Mouse (Mus musculus) urinary bladder, adult 2 months (tissue): ENCODE measurements at regions not wholly inside any gene's neighbourhood (a gene's known extent, or its start where the extent isn't known, plus 50 kb on each side); places are given as distances from the start of the nearest gene placed in this dataset.

Experiments
- DNase-seq: peaks from one replicate; pipeline ENCODE4 v3.0.0; 2022; ENCODE audit warnings: low spot score

DNA sequence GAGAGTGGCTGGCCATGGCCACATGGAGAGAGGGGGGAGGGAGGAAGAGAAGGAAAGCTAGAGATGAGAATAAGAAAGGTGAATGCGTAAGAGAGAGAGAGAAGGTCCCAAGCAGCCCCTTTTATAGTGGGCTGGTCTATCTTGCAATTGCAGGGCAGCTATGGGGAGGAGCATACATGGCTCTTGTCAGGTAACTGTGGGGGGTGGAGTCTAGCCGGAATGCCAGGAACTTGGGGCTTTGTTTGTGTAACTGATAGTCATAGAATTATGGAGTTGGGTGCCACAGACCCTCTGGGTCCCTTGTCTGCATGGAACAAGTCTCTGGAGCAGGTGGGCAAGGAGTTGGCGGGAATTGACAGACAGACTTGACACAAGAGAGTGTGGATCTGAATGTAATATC is 2151.8 kb downstream of the 4930444P10Rik start:
- DNase-seq = no peak

DNA sequence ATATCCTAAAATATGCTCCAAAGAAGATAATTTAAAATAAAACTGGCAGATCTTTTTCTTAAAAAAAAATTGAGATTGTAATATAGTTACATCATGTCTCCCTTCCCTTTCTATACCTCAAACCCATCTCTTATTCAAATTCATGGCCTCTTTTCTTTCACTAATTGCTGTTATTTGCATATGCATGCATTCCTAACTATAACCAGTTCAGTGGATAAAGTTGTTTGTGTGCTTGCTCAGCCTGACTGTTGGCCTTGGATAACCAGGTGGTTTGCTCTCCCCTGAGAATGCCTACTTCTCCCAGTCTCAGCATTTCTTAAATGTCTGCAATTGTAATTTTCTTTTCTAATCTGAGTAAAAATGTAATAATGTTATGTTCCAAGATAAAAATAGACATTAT is 2154.8 kb downstream of the 4930444P10Rik start:
- DNase-seq = no peak

DNA sequence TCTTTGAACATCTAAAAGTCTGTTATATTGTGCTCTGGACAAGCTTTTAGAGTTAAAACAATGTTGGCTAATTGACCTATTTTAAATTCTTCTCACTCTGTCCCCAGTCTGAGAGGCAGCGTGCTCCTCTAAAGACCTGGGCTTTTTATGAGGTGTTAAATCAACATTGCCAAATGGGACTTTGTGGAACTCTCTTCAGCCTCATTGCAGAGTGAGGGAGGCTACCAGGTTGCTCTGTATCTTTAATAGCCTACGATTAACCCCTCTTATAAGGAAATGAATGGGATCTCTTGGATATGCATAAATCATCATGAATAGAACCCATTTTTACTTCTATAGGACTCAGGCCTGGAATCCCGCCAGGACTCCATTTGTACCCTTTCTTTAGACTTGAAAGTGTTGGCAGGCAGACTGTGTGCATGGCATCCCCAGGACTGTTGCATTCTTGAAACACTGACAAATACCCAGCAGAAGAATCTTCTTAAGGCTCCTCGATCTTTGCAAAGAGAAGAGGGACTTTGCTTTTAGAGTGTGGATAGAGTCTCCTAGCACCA is 2157.1 kb downstream of the 4930444P10Rik start:
- DNase-seq = no peak

DNA sequence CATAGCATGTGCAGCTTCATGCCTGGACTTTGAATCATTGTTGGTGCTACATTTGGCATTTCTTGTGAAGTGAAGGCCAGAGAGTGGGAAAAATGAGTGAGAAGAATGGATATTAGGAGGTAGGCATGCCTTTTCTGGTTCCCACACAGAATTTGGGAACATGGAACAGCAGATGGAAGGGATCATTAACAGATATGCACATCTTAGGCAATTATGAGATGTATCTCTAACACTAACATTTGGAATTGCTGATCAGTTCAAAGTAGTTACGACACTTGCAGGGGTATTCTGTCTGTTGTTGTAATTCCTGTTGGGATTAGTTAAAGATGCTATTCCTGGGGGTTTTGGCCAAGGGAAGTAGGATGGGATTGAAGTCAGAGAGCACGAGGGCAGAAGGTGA is 2164.4 kb downstream of the 4930444P10Rik start:
- DNase-seq = no peak

DNA sequence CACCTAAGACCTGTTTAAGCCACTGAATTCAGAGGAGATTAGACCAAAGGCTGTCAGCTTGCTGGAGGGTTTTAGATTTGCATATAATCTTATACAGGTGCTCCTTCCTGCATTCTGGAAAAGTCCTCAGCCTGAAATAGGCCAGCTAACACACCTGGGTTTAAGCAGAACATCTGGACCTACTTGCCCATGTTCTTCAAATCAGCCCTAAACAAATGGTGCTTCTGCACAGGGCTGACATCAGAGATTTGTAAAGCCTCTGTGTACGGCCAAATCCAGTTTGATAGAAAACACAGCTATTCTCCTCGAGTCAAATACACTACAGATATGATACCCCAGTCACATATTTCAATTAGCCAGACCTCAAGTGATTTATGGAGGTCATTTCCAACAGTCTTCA is 2165.2 kb downstream of the 4930444P10Rik start:
- no peak for DNase-seq

DNA sequence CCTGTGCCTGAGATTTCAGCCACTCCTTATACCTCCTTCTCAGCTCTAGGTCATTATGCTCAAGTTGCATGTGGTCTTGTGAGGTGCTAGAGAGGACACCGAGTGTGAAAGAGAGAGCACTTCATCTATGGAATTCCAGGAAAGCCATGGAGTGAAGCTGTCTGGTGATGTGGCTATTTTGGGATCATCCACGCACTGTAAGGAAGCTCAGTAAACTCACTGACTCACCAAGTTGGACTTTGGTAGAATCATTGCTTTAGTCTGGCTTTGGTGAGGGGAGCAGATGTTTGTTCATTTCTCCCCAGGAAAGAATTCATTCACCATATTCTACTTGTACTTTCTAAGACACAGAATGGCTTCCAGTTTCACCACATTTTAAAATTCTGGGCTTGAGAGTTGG is 2167.1 kb downstream of the 4930444P10Rik start:
- DNase-seq = no peak

DNA sequence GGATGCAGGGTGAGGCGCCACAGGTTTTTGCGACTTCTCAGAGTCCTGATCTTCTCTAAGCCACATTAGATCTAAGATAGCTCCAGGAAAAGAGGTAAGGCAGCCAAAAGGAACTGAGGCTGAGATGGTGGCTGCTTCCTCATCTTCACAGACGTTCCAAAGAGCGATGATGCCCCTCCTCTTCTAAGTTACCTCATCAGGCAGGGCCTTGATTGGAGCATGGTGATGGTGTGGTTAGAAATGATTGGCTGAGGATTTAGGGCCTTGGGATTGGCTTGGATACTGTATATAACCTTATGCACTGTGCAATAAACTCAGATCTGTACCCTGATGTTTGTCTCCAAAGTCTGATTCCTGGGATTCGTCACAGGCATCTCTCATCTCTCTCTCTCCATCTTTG is 2177.9 kb downstream of the 4930444P10Rik start:
- no peak for DNase-seq

DNA sequence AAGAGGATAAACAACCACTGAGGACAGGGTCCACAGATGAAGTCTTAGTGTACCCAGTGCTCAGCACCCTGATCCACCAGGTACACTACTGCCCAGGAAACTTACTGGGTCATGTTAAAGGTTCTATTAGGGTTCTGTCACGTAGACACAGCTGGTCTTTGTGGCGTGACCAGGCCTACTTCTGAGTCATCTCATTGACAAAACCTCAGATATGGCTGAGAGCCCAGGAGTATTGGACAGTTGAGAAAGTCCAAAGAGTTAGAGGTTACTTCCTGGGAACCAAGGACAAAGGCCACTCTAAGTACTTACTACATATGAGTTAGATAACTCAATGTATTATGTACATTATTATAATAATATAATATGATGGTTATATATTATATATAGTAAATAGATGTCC is 2214.0 kb downstream of the 4930444P10Rik start:
- no peak for DNase-seq

DNA sequence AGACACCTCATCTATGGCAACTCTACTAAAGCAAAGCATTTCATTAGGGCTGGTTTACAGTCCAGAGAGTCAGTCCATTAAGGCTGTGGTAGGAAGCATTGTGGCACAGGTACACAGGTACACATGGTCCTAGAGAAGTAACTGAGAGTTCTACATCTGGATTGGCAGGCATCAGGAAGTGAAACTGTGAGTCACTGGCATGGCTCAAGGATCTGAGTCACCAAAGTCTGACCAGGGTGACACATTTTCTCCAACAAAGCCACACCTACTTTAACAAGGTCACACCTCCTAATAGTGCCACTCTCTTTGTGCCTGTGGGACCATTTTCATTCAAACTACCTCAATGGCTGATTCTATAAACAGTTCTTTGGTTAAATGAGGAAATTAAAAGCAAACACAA is 2219.2 kb downstream of the 4930444P10Rik start:
- no peak for DNase-seq

DNA sequence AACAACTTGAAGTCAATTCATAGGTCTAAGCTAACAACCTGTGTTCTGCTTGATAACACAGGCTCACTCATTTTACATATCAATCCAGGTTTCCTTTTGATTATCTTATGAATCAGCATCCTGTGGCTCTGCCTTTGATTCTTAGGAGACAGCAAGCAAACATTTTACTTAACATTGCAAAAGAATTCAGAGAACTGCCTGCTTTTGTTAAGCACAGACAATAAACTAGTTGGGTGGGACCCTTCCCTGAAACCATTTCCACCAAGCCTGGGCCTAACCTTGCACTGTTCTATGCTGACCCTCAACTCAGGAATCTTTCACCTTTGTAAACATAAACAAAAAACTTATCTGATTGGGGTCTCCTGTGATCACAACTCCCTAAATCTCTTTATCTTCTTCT is 2220.6 kb downstream of the 4930444P10Rik start:
- no peak for DNase-seq

DNA sequence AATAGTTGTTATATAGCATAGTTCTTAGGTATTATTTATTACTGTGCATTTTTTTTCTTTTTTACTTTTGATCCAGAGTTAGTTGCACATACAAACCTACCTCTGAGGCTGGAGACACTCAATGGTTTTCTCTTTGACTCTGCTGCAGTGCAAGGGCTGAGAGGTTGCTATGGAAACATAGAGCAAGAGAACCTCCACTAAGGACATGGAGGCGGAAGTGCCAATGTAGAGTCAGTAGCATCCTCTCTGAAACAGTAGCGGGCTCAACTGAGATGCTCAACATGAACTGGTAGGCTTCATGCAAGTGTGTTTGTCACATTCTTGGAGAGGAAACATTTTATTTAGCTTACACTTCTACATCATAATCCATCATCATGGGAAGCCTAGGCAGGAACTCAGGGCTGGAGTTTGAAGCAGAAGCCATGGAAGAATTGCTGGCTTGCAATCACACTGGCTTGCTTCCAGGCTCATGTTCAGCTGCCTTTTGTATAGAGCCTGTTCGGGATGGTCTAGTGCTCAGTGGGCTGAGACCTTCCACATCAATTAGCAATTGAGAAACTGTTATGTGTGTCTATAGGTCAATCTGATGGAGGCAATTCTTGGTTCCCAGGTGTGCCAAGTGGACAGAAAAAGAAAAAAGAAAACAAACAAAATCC is 2222.4 kb downstream of the 4930444P10Rik start:
- DNase-seq = no peak

DNA sequence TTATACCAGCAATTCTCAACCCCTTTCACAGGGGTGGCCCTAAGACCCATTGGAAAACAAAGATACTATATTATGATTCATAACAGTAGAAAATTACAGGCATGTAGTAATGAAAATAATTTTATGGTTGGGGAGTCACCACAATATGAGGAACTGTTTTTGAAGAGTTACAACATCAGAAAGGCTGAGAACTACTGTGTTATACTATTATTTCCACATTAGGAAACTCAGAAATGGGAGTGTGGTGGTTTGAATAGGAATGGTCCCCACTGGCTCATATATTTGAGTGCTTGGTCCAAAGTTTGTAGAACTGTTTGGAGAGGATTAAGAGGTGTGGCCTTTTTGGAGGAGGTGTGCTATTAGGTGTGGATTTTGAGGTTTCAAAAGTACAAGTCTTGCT is 2227.4 kb downstream of the 4930444P10Rik start:
- no peak for DNase-seq

DNA sequence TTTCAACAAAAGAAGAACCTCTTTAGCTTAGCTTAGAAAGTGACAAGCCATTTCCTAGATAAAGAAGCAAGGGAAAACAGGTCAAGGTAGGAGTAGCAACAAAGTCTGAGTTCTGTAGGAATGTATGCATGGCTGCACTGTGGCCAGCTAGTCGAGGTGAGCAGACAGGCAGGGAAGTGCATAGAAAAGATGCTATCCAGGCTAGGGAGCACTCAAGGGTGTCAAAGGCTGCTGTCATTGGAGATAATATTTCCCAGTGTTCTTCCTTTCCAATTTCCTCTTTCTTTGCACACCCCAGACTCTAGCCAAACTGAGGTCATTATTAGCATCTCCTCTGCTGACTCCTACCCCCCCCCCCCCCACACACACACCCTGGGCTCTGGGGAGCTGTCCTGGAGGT is 2229.4 kb downstream of the 4930444P10Rik start:
- no peak for DNase-seq

DNA sequence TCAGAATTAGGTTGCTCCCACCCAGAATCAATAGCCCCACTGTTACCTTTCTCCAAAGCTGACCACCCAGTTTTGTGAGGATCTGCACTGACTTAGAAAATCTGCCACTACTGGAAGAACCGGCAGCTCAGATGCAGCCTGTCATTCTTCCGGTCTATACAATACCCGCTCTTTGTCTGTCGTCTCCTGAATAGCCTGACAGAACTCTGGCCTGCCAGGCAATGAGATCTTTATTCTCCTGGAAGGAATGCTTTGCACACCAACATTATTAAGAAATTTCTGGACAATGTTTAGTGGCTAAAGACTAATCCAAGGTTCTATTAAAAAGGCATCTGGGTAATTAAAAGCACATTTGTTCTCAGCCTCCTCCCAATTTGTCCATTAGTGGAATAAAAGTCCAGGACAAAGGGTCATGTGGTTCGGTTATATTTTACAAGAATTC is 2232.0 kb downstream of the 4930444P10Rik start:
- DNase-seq = no peak

DNA sequence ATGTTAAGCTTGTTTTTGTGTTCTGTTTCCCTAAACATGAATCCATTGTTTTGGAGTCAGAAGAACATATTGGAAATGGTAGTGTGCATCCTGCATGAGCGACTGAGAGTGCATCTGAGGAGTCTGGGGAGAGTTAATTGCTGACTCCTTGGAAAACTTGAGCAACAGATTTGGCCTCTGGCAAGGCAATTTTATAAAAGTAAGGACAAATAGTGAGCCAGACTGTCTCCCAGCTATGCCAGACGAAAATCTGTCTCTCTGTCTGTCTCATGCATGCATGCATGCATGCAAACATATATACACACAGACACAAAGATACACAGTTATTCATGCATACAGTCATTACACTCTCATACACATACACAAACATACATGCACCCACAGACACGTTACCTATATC is 2232.7 kb downstream of the 4930444P10Rik start:
- no peak for DNase-seq

DNA sequence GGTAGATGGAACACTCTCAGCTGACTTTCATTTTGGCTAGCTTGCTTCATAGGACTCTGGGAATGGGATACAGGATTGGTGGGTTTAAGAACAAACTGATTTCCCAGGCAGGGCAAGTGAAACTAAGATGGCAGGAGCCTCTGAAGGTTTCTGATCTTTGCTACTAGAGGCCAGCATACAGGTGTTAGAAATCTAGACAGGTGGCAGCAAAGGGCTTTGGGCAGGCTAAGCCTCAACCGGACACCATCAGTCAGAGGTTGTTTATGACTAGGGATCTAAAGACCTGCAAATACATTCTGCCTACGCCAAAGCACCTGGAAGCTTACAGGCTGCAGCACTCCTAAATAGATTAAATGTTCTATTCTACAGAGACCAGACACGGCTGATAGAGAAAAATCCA is 2233.4 kb downstream of the 4930444P10Rik start:
- no peak for DNase-seq

DNA sequence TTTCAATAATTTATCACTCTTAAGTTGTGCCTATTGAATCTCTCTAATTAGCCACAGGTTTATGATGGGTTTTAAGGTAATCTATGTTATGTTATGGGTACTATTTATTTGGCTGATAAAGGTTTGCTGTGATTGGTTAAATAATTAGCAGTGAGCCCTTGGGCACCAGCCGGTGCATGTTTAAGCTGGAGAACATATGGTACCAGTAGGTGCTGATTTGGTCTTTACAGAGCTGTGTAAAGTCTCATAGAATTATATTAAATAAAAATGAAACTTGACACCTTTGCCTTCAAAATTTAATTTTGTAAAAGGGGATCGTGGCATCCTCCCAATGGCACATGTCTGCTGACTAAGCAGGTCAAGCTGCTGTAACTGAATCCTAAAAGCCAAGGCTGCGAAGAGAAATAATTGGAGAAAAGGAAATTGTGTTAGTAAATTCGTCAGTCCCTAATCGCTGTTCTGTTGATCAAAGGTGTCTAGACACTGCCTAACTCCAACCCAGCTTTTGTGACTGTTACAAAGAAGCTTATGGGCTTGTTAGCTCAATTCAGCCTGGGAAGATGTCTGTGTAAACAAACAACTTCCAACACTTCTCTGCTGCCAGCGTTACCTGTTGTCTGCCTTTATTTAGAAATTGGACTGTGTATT is 2234.6 kb downstream of the 4930444P10Rik start:
- DNase-seq = no peak

DNA sequence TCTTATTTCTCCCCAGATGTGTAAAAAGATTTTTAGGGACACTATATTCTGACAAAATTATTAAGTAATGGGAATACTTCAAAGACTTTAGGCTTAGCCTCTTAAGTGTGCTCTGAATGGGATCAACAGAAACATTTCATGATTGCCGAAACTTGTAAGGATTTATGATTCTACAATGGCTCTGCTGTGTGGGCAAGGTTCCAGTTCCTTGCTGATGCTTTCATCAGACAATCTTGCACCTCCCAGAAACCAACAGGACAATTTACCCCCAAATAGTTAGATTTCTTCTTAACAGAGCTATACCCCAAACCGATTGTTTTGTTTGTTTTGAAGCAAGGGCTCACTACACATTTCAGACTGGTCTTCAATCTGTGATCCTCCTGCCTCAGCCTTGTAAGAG is 2236.1 kb downstream of the 4930444P10Rik start:
- DNase-seq = no peak

DNA sequence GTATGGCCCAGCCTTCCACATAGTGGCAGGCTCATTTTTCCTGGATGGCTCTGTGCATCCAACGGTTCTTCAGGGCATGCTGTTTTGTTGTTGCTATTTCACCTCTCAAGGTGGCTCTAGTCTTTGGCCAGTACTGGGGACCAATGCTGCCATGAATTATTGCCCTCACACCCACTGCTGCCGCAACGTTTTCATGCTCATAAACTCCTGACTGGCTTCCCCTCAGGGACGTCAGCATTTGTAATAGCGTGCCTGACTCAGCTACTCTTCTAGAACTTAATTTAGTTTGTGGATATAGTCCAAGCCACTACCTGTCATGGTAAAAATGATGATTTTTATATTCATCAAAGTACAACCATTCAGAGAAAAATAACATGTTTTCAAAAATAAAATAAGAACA is 2242.0 kb downstream of the 4930444P10Rik start:
- no peak for DNase-seq

DNA sequence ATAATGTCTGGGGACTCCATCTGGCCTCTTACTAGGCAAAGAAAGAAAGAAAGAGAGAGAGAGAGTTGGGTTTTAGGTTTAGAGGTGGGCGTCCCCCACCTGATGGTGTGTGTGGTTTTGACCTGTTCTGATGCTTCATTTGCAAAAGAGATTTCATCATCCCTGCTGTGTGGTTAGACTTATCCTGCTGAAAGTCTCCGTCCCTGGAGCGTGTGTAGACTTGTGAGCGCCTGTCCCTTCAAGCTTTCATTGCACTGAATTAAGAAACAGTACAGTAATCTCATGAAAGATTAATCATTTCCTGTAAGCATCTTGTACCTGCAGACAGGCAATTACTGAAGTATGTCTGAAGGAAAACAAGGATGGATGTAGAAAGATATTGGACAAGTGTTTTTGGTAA is 2244.1 kb downstream of the 4930444P10Rik start:
- peak; percentile 31 for DNase-seq

DNA sequence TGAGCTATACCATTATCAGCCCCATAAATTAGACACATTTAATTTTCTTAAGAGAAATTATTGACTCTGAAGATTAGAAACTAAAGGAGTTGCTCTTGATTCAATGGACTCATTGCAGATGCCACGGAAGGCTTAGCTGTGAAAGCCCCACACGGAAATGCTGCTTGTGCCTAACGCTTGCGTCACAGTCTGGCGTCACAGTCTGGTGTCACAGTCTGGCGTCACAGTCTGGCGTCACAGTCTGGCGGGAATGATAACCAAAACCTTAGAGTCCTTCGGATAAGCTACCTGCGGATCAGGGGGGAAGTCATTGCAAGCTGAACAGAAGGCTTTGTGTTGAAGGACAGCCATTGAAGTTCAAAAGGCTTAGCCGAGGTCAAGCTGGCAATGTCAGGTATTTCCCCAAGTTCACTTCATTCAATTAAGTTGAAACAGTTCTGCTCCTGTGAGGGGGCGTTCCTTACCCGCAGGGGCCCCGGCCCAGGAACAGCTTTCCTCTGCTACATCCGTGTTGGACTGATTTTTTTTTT is 2246.7 kb downstream of the 4930444P10Rik start:
- DNase-seq = no peak

DNA sequence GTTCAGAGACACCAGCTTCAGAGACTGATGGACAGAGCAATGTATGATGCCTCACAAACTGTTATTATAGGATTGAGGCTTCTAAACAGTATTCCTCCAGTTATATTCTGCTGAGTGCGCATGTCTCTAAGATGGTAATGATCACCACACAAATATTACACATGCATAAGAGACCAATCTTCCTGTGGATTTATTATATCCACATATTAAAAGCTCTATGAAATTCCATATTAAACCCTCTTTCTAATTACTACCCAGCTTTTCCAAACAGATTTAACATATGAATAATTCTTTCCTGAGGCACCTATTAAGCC is 2252.9 kb downstream of the 4930444P10Rik start:
- no peak for DNase-seq

DNA sequence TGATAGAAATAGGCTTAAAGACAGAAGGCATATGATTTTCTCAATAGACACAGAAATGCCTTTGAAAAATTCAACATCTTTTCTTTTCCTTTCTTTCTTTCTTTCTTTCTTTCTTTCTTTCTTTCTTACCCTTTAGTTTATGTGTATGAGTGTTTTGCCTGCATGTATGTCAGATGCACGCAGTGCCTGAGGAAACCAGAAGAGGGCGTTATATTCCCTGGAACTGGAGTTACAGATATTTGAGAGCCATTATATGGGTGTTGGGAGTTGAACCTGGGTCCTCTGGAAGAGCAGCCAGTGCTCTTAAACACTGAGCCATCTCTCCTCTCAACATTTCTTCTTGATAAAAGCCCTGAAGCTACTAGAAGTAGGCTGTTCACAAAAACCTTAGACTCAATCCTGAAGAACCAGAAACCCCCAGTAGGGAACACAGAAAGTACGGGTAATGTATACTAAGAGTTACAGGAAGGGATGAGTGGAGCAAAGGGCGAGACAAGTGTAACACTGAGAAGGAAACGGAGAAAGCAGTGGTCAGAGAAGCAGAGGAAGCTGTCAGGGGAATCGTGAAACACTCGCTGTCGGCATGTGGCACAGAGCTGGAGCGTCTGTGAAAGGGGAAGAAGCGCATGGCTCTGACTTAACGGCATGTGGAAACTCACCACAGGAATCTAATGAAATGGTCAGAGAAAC is 2253.4 kb downstream of the 4930444P10Rik start:
- DNase-seq = no peak
